Mouse (Mus musculus): ENCODE data around the gene Large2.

Large2 gene

GRCm38 (mm10) chr2:92371971-92372690, 2.5 kb downstream of the Large2 start:
- no peak for DNase-seq (ENCODE audit: low read depth)

GRCm38 (mm10) chr2:92370821-92371805, 3.6 kb downstream of the Large2 start:
- DNase-seq (ENCODE audit: low read depth), result peak; percentile 67

GRCm38 (mm10) chr2:92370375-92370774, 4.3 kb downstream of the Large2 start:
- DNase-seq (ENCODE audit: low read depth), result no peak

- no peak for DNase-seq (ENCODE audit: low read depth)
Measured at GRCm38 (mm10) chr2:92367383-92368029, 7.2 kb downstream of the Large2 start.

GRCm38 (mm10) chr2:92365568-92365967, 9.1 kb downstream of the Large2 start:
- no peak for DNase-seq (ENCODE audit: low read depth)

- no peak for DNase-seq (ENCODE audit: low read depth)
Measured at GRCm38 (mm10) chr2:92364086-92364485, 10.6 kb downstream of the Large2 start.

GRCm38 (mm10) chr2:92362571-92363228, 12.0 kb downstream of the Large2 start:
- DNase-seq (ENCODE audit: low read depth), result no peak

- no peak for DNase-seq (ENCODE audit: low read depth)
Measured at GRCm38 (mm10) chr2:92361795-92362194, 12.9 kb downstream of the Large2 start.

GRCm38 (mm10) chr2:92360893-92361292, 13.8 kb downstream of the Large2 start:
- no peak for DNase-seq (ENCODE audit: low read depth)

- no peak for DNase-seq (ENCODE audit: low read depth)
Measured at GRCm38 (mm10) chr2:92360186-92360823, 14.4 kb downstream of the Large2 start.

- DNase-seq (ENCODE audit: low read depth), result no peak
Measured at GRCm38 (mm10) chr2:92359301-92359700, 15.4 kb downstream of the Large2 start.

GRCm38 (mm10) chr2:92354224-92354623, 20.4 kb downstream of the Large2 start:
- DNase-seq (ENCODE audit: low read depth), result no peak

GRCm38 (mm10) chr2:92353402-92353801, 21.3 kb downstream of the Large2 start:
- no peak for DNase-seq (ENCODE audit: low read depth)

GRCm38 (mm10) chr2:92350686-92351085, 24.0 kb downstream of the Large2 start:
- no peak for DNase-seq (ENCODE audit: low read depth)

GRCm38 (mm10) chr2:92349589-92350425, 24.9 kb downstream of the Large2 start:
- DNase-seq (ENCODE audit: low read depth), result no peak

GRCm38 (mm10) chr2:92347191-92347590, 27.5 kb downstream of the Large2 start:
- DNase-seq (ENCODE audit: low read depth), result no peak

- DNase-seq (ENCODE audit: low read depth), result peak; percentile 10
Measured at GRCm38 (mm10) chr2:92342418-92342817, 32.3 kb downstream of the Large2 start.

GRCm38 (mm10) chr2:92331871-92332270, 42.8 kb downstream of the Large2 start:
- DNase-seq (ENCODE audit: low read depth), result no peak

GRCm38 (mm10) chr2:92331410-92331809, 43.3 kb downstream of the Large2 start:
- no peak for DNase-seq (ENCODE audit: low read depth)

- DNase-seq (ENCODE audit: low read depth), result peak; percentile 66
Measured at GRCm38 (mm10) chr2:92330840-92331239, 43.8 kb downstream of the Large2 start.
